Mouse (Mus musculus) lung, adult 18-20 months (tissue): ENCODE measurements around the gene Gm12166.
A peak's percentile ranks its signal among the peaks of the same experiment; 100 is the strongest.

Experiments used
- DNase-seq, 2 experiments: peaks; one replicate each; pipeline ENCODE4 v3.0.0; 2022; ENCODE audit warnings: mixed read lengths in 2 of 2

Gm12166 gene

GRCm38 (mm10) chr11:46052105-46052659 lies at the start of gene Gm12166:
Gene Gm12166, minus strand, starts transcription at chr11:46052321.
- DNase-seq, result peak; percentile 66 to 68

- no peak for DNase-seq
Measured at GRCm38 (mm10) chr11:46097062-46097461, 44.9 kb upstream of the Gm12166 start.

GRCm38 (mm10) chr11:46096265-46096649 lies 44.1 kb upstream of the Gm12166 start:
- no peak for DNase-seq

- DNase-seq, result no peak
Measured at GRCm38 (mm10) chr11:46095477-46096264, 43.5 kb upstream of the Gm12166 start.

GRCm38 (mm10) chr11:46092121-46092520 lies 40.0 kb upstream of the Gm12166 start:
- DNase-seq, result no peak

GRCm38 (mm10) chr11:46090951-46091667 lies 39.0 kb upstream of the Gm12166 start:
- no peak for DNase-seq

GRCm38 (mm10) chr11:46090036-46090725 lies 38.1 kb upstream of the Gm12166 start:
- DNase-seq, result no peak

GRCm38 (mm10) chr11:46089081-46089713 lies 37.1 kb upstream of the Gm12166 start:
- no peak for DNase-seq

GRCm38 (mm10) chr11:46086446-46086845 lies 34.3 kb upstream of the Gm12166 start:
- no peak for DNase-seq

GRCm38 (mm10) chr11:46085398-46086163 lies 33.5 kb upstream of the Gm12166 start:
- DNase-seq, result peak; percentile 70 to 78

- peak in 1 of 2 experiments; percentile 54 for DNase-seq
Measured at GRCm38 (mm10) chr11:46084568-46084967, 32.4 kb upstream of the Gm12166 start.

GRCm38 (mm10) chr11:46083835-46084444 lies 31.8 kb upstream of the Gm12166 start:
- DNase-seq, result no peak

GRCm38 (mm10) chr11:46083405-46083804 lies 31.3 kb upstream of the Gm12166 start:
- no peak for DNase-seq

- DNase-seq, result no peak
Measured at GRCm38 (mm10) chr11:46081075-46081474, 29.0 kb upstream of the Gm12166 start.

GRCm38 (mm10) chr11:46077732-46078375 lies 25.7 kb upstream of the Gm12166 start:
- DNase-seq, result no peak

- DNase-seq, result no peak
Measured at GRCm38 (mm10) chr11:46077304-46077703, 25.2 kb upstream of the Gm12166 start.

GRCm38 (mm10) chr11:46076442-46077158 lies 24.5 kb upstream of the Gm12166 start:
- no peak for DNase-seq

GRCm38 (mm10) chr11:46075507-46075906 lies 23.4 kb upstream of the Gm12166 start:
- no peak for DNase-seq

GRCm38 (mm10) chr11:46073850-46074688 lies 21.9 kb upstream of the Gm12166 start:
- DNase-seq, result no peak
